Mouse (Mus musculus): ENCODE measurements around the gene Fbxw18.
"Not testable (repeated sequence)": the region's sequence is repeated elsewhere in the genome, so short reads cannot be mapped to it uniquely, and the experiment has no call there.

Gene Fbxw18

DNA sequence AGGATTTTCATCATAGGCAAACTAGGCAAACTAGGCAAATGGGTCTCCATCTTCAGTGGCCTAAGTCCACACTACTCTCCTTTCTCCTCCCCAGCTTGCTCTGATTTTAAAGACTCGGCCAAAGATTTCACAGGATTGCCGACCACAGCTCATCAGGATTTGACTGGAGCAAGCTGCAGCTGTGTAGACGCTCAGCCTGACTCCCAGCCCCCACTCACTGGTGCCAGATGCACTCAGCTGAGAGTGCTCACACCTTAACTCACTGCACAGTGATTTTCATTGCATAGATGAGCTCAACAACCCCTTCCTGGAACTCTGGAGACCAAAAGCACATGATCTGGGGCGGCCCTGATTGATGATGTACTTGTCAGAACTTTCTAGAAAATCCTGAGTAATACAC lies at the start of gene Fbxw18:
Gene Fbxw18, minus strand, starts transcription at position 101 of the 400 bp plus-strand sequence.
- DNase-seq (ENCODE audit: low spot score in 2 of 2) = not testable (repeated sequence)

DNA sequence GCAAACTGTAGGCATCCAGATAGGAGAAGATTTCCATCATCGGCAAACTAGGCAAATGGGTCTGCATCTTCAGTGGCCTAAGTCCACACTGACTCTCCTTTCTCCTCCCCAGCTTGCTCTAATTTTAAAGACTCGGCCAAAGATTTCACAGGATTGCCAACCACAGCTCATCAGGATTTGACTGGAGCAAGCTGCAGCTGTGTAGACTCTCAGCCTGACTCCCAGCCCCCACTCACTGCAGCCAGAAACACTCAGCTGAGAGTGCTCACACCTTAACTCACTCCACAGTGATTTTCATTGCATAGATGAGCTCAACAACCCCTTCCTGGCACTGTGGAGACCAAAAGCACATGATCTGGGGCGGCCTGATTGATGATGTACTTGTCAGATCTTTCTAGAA lies 43.5 kb upstream of the Fbxw18 start, which contains the start of gene Fbxw26:
Gene Fbxw26, minus strand, starts transcription at position 101 of the 400 bp plus-strand sequence.
- not testable (repeated sequence) for DNase-seq (ENCODE audit: low spot score in 2 of 2)

DNA sequence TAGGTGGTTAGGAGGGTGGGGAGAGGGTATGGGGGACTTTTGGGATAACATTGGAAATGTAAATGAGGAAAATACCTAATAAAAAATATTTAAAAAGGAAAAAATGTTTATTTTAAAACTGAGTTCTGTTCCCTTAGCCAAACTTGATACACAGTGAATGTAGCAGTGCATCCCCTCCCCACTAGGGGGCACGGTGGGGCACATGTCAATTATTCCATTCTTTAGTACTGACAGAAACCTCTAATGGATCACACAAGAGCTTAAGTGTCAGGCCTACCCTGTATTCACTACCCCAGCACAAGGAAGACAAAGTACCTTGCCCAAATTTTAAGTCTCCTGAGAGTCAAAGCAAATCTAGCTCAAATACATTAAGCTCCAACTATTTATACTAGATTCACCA lies 17.2 kb downstream of the Fbxw18 start:
- peak in 1 of 2 experiments; percentile 8 for DNase-seq (ENCODE audit: low spot score in 2 of 2)

DNA sequence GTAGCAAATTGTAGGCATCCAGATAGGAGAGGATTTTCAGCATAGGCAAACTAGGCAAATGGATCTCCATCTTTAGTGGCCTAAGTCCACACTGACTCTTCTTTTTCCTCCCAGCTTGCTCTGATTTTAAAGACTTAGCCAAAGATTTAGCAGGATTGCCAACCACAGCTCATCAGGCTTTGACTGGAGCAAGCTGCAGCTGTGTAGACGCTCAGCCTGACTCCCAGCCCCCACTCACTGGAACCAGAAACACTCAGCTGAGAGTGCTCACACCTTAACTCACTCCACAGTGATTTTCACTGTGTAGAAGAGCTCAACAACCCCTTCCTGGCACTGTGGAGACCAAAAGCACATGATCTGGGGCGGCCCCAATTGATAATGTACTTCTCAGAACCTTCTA lies 37.9 kb downstream of the Fbxw18 start, which contains the start of gene Fbxw25:
Gene Fbxw25, minus strand, starts transcription at position 101 of the 400 bp plus-strand sequence.
- not testable (repeated sequence) for DNase-seq (ENCODE audit: low spot score in 2 of 2)
